Mouse (Mus musculus) left cerebral cortex, postnatal 4 days (tissue): Measurements from ENCODE around the gene AC140267.1. TPM values are rescaled to one million over a fixed set of nuclear protein-coding genes. Genes with fewer than 3 reads are reported as not detected.

Source experiments
- DNase-seq: peaks from one replicate; pipeline ENCODE4 v3.0.0-alpha.2; 2022
- intact Hi-C: fragments of 180-260 bp; cut with DNase I; formaldehyde crosslinking; loops from one replicate; pipeline ENCODE4 v1.15.1; 2025
- total RNA-seq, 2 experiments: library from RNA; stranded (reverse); gene quantifications; 2 replicates each; pipeline ENCODE4 v1.2.3; 2021

AC140267.1 gene
- total RNA-seq, 2 experiments from 2014 or later, result 21.1 to 22.2 TPM

GRCm38 (mm10) chr15:80260677-80261076, 25.0 kb downstream of the AC140267.1 start:
- peak; percentile 89 for DNase-seq
- intact Hi-C loops, result no loop called here

DNA sequence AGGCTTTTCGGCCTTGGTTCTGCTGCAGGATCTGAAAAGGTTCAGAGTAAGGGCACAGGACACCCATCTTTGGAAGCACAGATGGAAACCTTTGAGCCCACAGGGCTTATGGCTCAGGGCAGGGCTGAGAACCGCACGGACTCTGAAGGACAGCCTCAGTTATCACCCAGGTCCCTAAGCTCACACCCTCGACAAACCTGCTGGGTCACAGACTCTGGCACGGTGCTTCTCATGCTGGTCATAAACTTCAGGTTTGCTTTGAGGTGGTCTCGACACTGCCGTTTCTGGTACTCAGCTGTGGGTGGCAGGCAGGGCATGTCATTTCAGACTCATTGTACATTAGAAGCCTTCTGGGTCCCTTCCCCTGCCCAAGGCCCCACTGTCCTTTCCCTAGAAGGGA, 25.5 kb downstream of the AC140267.1 start:
- intact Hi-C loops, result no loop called here

DNA sequence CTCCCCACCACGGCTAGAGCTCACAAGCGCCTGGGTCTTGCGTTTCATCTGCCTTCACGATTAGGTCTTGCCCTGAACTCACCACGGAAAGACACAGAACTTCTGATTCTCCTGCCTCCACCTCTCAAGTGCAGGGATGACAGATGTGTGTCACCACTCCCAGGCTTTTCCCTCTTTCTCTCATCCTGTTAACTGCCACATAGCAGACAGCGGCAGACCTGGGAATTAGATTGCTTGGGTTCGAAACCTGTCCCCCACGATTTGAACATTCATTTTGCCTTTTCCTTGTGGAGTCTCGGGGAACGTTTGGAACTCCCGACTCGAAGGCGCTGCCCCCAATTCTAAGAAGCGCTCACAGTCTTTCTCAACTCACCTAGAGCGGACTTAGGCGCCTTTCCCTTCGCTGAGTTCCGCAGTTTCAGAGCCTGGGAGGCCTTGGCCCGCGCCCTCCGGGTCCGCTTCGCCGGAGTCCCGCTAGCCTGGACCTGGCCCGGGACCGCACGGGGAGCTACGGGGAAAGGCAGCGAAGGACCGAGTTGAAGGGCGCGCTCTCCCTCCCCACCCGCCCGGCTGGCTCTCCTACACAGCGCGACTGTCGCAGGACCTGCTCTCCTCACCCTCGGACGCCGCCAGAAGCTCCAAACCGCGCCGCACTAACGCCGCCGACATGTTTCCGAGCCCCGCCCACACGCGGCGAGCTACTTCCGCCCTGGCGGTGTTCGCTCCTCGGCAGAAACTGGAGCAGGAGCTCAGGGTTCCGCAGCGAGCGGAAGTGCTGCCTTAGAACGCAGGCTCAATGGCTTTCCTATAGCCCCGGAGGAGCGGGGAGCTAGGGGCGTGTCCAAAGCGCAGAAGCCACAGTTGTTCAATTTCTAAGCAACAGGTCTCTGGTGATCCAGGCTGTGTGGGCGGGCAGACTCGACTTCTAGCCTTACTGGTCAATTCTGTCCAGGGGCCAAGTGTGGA, 28.3 kb downstream of the AC140267.1 start, which contains the start of gene Rps19bp1:
Rps19bp1 (minus strand) TSS at position 706 of the 966 bp plus-strand sequence.
- intact Hi-C loops, result no loop called here
- peak; percentile 88 for DNase-seq

More for the DNA sequence above, 25.5 kb downstream of the AC140267.1 start:
- DNase-seq, result no peak

DNA sequence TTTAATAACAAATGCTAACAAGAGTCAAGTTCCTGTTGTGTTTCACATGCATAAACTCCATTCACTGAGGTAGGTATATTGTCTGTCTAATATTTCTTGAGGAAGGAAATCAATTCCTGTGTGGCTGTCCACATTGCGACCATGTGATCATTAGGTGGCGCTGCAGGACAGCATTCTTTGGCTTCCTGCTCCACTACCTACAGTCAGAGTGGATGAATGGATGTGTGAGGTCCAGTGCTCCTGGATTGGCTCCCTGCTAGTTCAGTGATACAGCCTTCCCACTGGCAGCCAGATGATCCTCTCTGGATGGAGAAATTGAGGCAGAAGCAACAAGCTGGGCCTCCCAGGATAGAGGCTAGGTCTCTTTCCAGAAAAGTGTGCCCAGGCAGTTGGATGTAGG, 30.6 kb downstream of the AC140267.1 start:
- DNase-seq, result peak; percentile 86
- intact Hi-C loops, result loop anchor here (5.0 kb wide), 1 partner anchor 436 kb away; no protein-coding TSS in a partner anchor

GRCm38 (mm10) chr15:80271858-80272396, 36.3 kb downstream of the AC140267.1 start:
- no peak for DNase-seq
- intact Hi-C loops, result no loop called here

- DNase-seq, result peak; percentile 39
- intact Hi-C loops, result no loop called here
These were observed 41.5 kb downstream of the AC140267.1 start for GRCm38 (mm10) chr15:80277107-80277506.

GRCm38 (mm10) chr15:80277625-80278024, 42.0 kb downstream of the AC140267.1 start:
- intact Hi-C loops, result no loop called here
- peak; percentile 51 for DNase-seq

DNA sequence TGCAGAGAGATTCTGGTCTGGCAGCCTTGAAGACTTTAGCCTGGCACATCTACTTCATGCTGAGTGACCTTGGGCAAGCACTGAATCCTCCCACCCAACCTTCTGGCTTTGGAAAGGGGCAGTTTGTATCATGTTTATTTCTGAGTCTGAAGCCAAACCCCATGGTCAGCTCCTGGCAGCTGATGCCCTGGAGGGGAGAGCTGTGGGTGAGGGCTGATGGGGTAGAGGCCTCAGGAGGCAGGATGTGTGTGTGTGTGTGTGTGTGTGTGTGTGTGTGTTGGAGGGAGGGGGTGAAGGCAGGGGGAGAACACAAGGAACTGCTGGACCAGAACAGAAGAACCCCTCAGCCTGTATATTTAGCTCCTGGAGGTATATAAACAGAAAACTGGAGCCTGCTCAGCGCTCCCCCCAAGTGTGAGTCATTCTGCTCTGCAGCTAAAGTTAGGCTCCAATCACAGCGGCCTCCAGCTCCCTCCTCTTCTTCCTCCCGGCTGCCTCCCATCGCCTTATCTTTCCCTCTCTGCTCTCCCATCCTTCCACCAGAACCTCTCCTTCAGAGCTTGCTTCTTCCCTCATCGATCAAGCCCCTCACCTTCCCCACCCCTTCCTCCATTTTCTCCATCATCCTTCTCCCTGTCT, 42.6 kb downstream of the AC140267.1 start:
- DNase-seq, result no peak
- intact Hi-C loops, result no loop called here

DNA sequence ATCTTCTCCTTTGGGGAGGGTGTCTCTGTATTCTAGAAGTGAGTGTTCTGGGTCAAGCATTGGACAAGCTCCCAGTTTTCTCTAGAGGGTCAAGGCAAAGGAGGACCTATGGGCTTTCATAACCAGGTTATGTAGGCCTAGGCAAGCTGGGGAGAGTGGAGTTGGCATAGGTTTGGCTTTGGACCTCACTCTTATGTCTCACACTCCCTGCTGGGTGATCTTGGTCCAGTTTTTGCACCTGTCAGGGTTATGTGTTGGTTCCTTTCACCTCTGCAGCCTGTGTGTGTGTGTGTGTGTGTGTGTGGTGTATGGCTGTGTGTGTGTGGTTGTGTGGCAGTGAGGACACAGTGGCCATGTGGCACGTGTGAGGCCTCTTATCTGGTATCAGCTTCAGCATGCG, 43.4 kb downstream of the AC140267.1 start:
- intact Hi-C loops, result no loop called here
- DNase-seq, result no peak

- intact Hi-C loops, result no loop called here
- peak; percentile 60 for DNase-seq
These were observed 45.0 kb downstream of the AC140267.1 start for GRCm38 (mm10) chr15:80280646-80281045.

Other genes with a start within 250 kb of the AC140267.1 start
- gene Pdgfb, start 220.9 kb upstream of the AC140267.1 start, total RNA-seq, result 10 to 100 TPM; 19.2 to 26.6 TPM
- 100 to 1,000 TPM; 175 to 191 TPM for gene Syngr1, start 144.5 kb upstream of the AC140267.1 start, total RNA-seq
- 100 to 1,000 TPM; 535 to 552 TPM for gene Rpl3, start 144.0 kb upstream of the AC140267.1 start, total RNA-seq
- gene Tab1, start 102.7 kb upstream of the AC140267.1 start, total RNA-seq, result 10 to 100 TPM; 27.7 to 36.2 TPM
- gene Mgat3, start 62.1 kb upstream of the AC140267.1 start, total RNA-seq, result 10 to 100 TPM; 80.4 to 83.1 TPM
- gene Mief1, start 1.8 kb upstream of the AC140267.1 start, total RNA-seq, result 10 to 100 TPM; 29.3 to 30.6 TPM
- gene Atf4, start 19.3 kb downstream of the AC140267.1 start, total RNA-seq, result 100 to 1,000 TPM; 116 to 119 TPM
- gene Rps19bp1, start 28.5 kb downstream of the AC140267.1 start, total RNA-seq, result 10 to 100 TPM; 45.1 to 50.3 TPM
- 10 to 100 TPM; 43.3 to 44.4 TPM for gene Cacna1i, start 51.4 kb downstream of the AC140267.1 start, total RNA-seq